Mouse (Mus musculus) cerebellum, adult 9-10 months (tissue): ENCODE data around the gene Tomt.
A peak's percentile ranks its signal among the peaks of the same experiment; 100 is the strongest.

Experiments used
- DNase-seq: peaks from one replicate; pipeline ENCODE4 v3.0.0; 2022

Tomt gene

GRCm38 (mm10) chr7:101900331-101901097 is 5.6 kb downstream of the Tomt start:
- DNase-seq, result no peak

GRCm38 (mm10) chr7:101896104-101897066 is 9.8 kb downstream of the Tomt start:
- peak; percentile 99 for DNase-seq

GRCm38 (mm10) chr7:101895695-101896094 is 10.5 kb downstream of the Tomt start:
- no peak for DNase-seq

- DNase-seq, result no peak
Measured at GRCm38 (mm10) chr7:101888460-101888859, 17.7 kb downstream of the Tomt start.

- no peak for DNase-seq
Measured at GRCm38 (mm10) chr7:101886274-101886673, 19.9 kb downstream of the Tomt start.

- DNase-seq, result no peak
Measured at GRCm38 (mm10) chr7:101884160-101884559, 22.0 kb downstream of the Tomt start.

GRCm38 (mm10) chr7:101882413-101883154 is 23.6 kb downstream of the Tomt start:
- no peak for DNase-seq

- no peak for DNase-seq
Measured at GRCm38 (mm10) chr7:101880855-101881254, 25.3 kb downstream of the Tomt start.

- no peak for DNase-seq
Measured at GRCm38 (mm10) chr7:101875978-101876377, 30.2 kb downstream of the Tomt start.

GRCm38 (mm10) chr7:101871296-101871695 is 34.9 kb downstream of the Tomt start:
- DNase-seq, result no peak

- DNase-seq, result no peak
Measured at GRCm38 (mm10) chr7:101870629-101871028, 35.5 kb downstream of the Tomt start, which contains the start of gene Folr1. Folr1 (minus strand) TSS chr7:101870788.

GRCm38 (mm10) chr7:101869163-101869500 is 37.0 kb downstream of the Tomt start:
- no peak for DNase-seq

GRCm38 (mm10) chr7:101868241-101869162 is 37.7 kb downstream of the Tomt start:
- DNase-seq, result no peak

- no peak for DNase-seq
Measured at GRCm38 (mm10) chr7:101867482-101867881, 38.7 kb downstream of the Tomt start.

GRCm38 (mm10) chr7:101866491-101867265 is 39.5 kb downstream of the Tomt start:
- no peak for DNase-seq

- DNase-seq, result no peak
Measured at GRCm38 (mm10) chr7:101863415-101863814, 42.7 kb downstream of the Tomt start, which contains the start of gene Anapc15. Anapc15 (plus strand) TSS chr7:101863715.

- DNase-seq, result no peak
Measured at GRCm38 (mm10) chr7:101862291-101862690, 43.9 kb downstream of the Tomt start.

- DNase-seq, result no peak
Measured at GRCm38 (mm10) chr7:101860978-101861377, 45.2 kb downstream of the Tomt start.

GRCm38 (mm10) chr7:101858362-101858761 is 47.8 kb downstream of the Tomt start:
- DNase-seq, result no peak

GRCm38 (mm10) chr7:101857094-101857493 is 49.1 kb downstream of the Tomt start, which contains the start of gene Folr2:
Folr2 (minus strand) TSS chr7:101857194.
- DNase-seq, result no peak

- no peak for DNase-seq
Measured at GRCm38 (mm10) chr7:101853816-101854215, 52.3 kb downstream of the Tomt start.
